In genomic region chr16:29718965-29719364, GRCm38 (mm10) we compare ENCODE assay signal across 18 mouse cellular contexts.
DNase-seq lines count a peak whose midpoint lies in the region; ATAC-seq and TF ChIP-seq lines count a peak whose summit lies in the region.
"Had no signal": no experiment of that assay in that cellular context is flagged by ENCODE, and none has a peak within 500 bp of the region (broad histone marks: within the 10 kb centered on the region; RNA-seq: fewer than 3 reads in every experiment).

No protein-coding gene starts in this region.

- peaks cover 31% of the 10 kb centered on the region for H3K27me3 ChIP-seq in kidney, embryonic 14.5 days (ENCODE audit: control insufficient read depth, insufficient read depth, low read length)
- H3K27me3 ChIP-seq in E14TG2a.4 (ENCODE audit: insufficient read depth, low read length): no peaks in the 10 kb centered on the region
- peaks cover 15% of the 10 kb centered on the region for H3K27me3 ChIP-seq in embryonic facial prominence, embryonic 12.5 days
- H3K27me3 ChIP-seq: liver, embryonic 15.5 days had no signal

- DNase-seq in kidney, postnatal 25 days: no peak
- DNase-seq in large intestine, adult 2 months (ENCODE audit: low read depth, low spot score): peak; percentile 62
- no peak for DNase-seq in ovary, adult 18-20 months (ENCODE audit: low spot score)
- DNase-seq in cerebellum, postnatal 25 days: no peak
- DNase-seq in layer of hippocampus, adult 9-10 months (ENCODE audit: low spot score): no peak
- DNase-seq: adrenal gland, postnatal 14 days; cerebellum, adult 18-20 months; gastrocnemius, postnatal 10 days; heart, adult 2 months; kidney, postnatal 36 days; right cerebral cortex, adult 18-20 months had no signal

- H3K27ac ChIP-seq in kidney, embryonic 14.5 days (ENCODE audit: low read depth, low read length): no peak overlapping the region
- peak overlapping the region; percentile 13 for H3K27ac ChIP-seq in embryonic facial prominence, embryonic 12.5 days
- H3K27ac ChIP-seq: heart, adult 2 months; liver, embryonic 15.5 days; macrophage; midbrain, embryonic 13.5 days had no signal

- H3K9me3 ChIP-seq in kidney, embryonic 14.5 days (ENCODE audit: control insufficient read depth, low read length): no peaks in the 10 kb centered on the region
- peaks cover 11% of the 10 kb centered on the region; the same call in 1 of the 2 replicates for H3K9me3 ChIP-seq in E14TG2a.4 (ENCODE audit: low read length)
- no peaks in the 10 kb centered on the region for H3K9me3 ChIP-seq in embryonic facial prominence, embryonic 12.5 days
- H3K9me3 ChIP-seq: liver, embryonic 15.5 days; midbrain, embryonic 13.5 days had no signal

- no peak overlapping the region for H3K4me3 ChIP-seq in kidney, embryonic 14.5 days (ENCODE audit: low read length)
- peak overlapping the region; percentile 54; the same call in 1 of the 2 replicates for H3K4me3 ChIP-seq in E14TG2a.4 (replicated peaks; ENCODE audit: low read length)
- H3K4me3 ChIP-seq in embryonic facial prominence, embryonic 12.5 days: no peak overlapping the region
- H3K4me3 ChIP-seq: heart, adult 2 months; liver, embryonic 15.5 days; midbrain, embryonic 13.5 days; myocyte had no signal

- WGBS in kidney, embryonic 14.5 days: 16% methylated on average over 10 of the region's 10 CpGs
- WGBS in embryonic facial prominence, embryonic 12.5 days: 22% methylated on average over 10 of the region's 10 CpGs
- WGBS in large intestine, adult 2 months: 33% methylated on average over 10 of the region's 10 CpGs

- H3K9ac ChIP-seq in kidney, embryonic 14.5 days (ENCODE audit: low read depth, low read length): no peak overlapping the region
- H3K9ac ChIP-seq in embryonic facial prominence, embryonic 12.5 days: no peak overlapping the region
- H3K9ac ChIP-seq: liver, embryonic 15.5 days; midbrain, embryonic 13.5 days had no signal

- H3K36me3 ChIP-seq in kidney, embryonic 14.5 days (ENCODE audit: control insufficient read depth, insufficient read depth, low read length): no peaks in the 10 kb centered on the region
- H3K36me3 ChIP-seq in E14TG2a.4 (ENCODE audit: insufficient read depth, low read length): no peaks in the 10 kb centered on the region
- H3K36me3 ChIP-seq in embryonic facial prominence, embryonic 12.5 days: no peaks in the 10 kb centered on the region
- H3K36me3 ChIP-seq: liver, embryonic 15.5 days; midbrain, embryonic 13.5 days had no signal

- TF ChIP-seq CTCF in E14TG2a.4 (conservative IDR thresholded peaks at IDR 0.05; ENCODE audit: low read length): no peak

- ATAC-seq in kidney, embryonic 14.5 days (ENCODE audit: low FRiP score, low TSS enrichment): 0 out of 2 replicates have a peak, but pooled peaks have one; percentile 42
- ATAC-seq in embryonic facial prominence, embryonic 12.5 days (ENCODE audit: insufficient number of reproducible peaks, insufficient read depth, low FRiP score, low TSS enrichment): no peak

- peaks cover 3% of the 10 kb centered on the region; the same call in 1 of the 2 replicates for H3K4me1 ChIP-seq in kidney, embryonic 14.5 days (ENCODE audit: control insufficient read depth, insufficient read depth, low read length)
- H3K4me1 ChIP-seq in E14TG2a.4 (replicated peaks; ENCODE audit: low read depth, low read length): peaks cover 87% of the 10 kb centered on the region
- peaks cover 32% of the 10 kb centered on the region for H3K4me1 ChIP-seq in embryonic facial prominence, embryonic 12.5 days
- H3K4me1 ChIP-seq: liver, embryonic 15.5 days had no signal

- H3K4me2 ChIP-seq in kidney, embryonic 14.5 days (replicated peaks; ENCODE audit: low read depth, low read length): no peak overlapping the region
- H3K4me2 ChIP-seq in embryonic facial prominence, embryonic 12.5 days (replicated peaks): no peak overlapping the region
- H3K4me2 ChIP-seq: liver, embryonic 15.5 days had no signal
